Mouse (Mus musculus) liver, adult 2 months (tissue): Measurements from ENCODE around the gene Kcnj15.

Experiments
- CTCF ChIP-seq: fragments of 200-500 bp; IDR thresholded peaks from 2 replicates; pipeline ENCODE4 v1.5.1; 2011; ENCODE audit warnings: low read depth, low read length, control low read depth
- POLR2A ChIP-seq: fragments of 200-500 bp; IDR thresholded peaks from 2 replicates; pipeline ENCODE4 v1.6.1; 2011; ENCODE audit warnings: low read length, control low read depth; ENCODE audit not compliant: insufficient read depth; ENCODE audit errors: extremely low read depth

DNA sequence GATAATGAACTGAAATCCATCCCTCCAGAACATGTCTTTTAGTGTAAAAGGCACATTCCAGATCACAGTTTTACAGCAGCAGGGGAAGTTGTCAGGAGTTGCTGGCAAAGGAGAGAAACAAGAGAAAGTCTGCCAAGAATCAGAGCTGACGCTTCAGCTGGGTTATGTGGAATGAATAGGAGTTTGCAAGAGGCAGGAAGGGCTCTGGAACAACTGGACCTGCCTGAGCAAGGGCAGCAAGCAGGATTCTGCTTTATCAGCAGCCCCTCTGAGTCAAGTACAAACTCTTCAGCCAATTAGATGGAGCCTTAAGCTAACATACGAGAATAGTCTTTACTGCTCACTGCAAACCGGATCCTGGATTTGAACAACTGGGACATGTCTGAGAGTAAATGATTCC, 21.7 kb downstream of the Kcnj15 start:
- TF ChIP-seq CTCF (no peak), POLR2A (no peak)
